Mouse (Mus musculus) kidney, adult 11 months (tissue): Measurements from ENCODE around the gene Chrd.

ENCODE experiments used
- DNase-seq: peaks from one replicate; pipeline ENCODE4 v3.0.0; 2022

Gene Chrd

DNA sequence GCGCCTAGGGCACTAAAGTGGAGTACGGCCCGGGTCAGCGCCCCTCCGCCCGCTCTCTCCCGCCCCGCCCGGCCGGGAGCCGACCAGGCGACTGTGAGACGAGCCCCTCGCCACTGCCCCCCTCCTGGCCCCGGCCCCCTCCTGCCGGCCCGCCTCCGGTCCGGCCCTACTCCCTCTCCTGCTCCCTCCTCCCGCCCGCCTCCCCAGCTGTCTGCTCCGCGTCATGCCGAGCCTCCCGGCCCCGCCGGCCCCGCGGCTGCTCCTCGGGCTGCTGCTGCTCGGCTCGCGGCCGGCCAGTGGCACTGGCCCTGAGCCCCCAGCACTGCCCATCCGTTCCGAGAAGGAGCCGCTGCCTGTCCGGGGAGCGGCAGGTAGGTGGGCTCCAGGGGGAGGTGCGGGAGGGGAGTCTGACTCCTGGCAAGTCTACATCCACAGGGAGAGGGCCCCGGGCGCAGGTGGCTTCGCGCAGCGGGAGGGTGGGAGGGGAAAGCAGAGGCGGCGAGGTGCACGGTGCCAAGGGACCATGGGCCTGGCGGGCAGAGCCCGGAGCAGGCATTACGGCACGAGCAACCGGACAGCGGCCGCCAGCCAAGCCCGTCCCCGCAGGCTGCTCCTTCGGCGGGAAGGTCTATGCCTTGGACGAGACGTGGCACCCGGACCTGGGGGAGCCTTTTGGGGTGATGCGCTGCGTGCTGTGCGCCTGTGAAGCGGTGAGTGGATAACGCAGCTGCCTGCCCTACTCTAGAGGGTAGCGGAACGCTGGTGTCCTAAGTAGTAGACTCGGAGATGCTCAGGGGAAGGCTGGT is at the start of gene Chrd:
Gene Chrd (plus strand): TSS at position 203 of the 806 bp plus-strand sequence.
- DNase-seq = peak; percentile 49

DNA sequence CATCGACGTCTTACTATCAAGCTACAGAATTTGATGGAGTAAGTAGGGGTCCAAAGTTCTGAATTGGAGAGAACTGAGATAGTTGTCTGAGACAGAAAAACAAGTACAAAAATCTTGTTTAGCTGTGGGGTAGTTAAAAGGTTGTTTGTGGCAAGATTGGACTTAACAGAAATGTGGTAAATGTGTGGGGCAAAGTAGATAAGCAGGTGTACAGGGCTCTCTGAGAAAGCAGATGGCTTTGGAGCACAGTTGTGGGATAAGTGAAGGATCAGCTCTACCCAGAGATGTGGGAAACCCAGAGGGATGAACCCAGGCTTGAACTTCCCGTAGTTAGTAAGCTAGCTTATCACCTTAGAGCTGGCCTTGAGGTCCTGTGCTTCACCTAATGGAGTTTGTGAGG is 42.2 kb upstream of the Chrd start:
- no peak for DNase-seq

DNA sequence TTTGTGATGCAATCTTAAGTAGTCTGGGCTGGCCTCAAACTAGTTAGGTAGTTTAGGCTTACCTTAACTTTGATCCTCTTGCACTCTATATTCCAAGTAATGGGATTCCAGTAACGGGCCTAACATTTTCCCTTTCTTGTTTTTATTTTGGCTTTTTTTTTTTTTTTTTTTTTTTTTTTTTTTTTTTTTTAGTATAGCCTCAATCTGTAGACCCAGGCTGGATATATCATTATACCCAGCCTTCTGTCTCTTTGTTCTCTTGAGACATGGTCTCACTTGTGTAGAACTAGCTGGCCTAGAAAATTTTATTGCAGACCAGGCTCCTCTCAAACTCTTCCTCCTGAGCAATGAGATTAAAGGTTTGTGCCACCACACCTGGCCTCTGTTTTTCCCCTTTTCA is 41.3 kb upstream of the Chrd start:
- no peak for DNase-seq

DNA sequence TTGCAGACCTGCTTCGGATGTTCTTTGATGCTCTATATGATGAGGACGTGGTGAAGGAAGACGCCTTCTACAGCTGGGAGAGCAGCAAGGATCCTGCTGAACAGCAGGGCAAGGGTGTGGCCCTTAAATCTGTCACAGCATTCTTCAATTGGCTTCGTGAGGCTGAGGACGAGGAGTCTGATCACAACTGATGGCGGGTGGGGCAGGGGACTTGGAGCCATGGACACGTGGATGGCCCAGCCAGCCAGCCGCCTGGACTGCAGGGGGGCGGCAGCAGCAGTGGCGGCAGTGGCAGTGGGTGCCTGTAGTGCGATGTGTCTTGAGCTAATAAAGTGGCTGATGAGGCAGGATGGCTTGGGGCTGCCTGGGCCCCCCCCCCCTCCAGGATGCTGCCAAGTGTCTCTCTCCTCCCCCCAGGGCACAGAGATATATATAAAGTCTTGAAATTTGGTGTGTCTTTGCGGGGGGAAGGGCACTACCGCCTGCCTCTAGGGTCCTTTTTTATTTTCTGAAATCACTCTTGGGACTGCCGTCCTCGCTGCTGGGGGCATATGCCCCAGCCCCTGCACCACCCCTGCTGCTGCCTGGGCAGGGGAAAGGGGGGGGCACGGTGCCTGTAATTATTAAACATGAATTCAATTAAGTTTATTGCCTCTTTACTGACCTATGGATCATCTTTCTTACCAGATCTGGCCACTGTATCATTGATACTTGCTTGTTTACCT is 40.5 kb upstream of the Chrd start:
- no peak for DNase-seq

DNA sequence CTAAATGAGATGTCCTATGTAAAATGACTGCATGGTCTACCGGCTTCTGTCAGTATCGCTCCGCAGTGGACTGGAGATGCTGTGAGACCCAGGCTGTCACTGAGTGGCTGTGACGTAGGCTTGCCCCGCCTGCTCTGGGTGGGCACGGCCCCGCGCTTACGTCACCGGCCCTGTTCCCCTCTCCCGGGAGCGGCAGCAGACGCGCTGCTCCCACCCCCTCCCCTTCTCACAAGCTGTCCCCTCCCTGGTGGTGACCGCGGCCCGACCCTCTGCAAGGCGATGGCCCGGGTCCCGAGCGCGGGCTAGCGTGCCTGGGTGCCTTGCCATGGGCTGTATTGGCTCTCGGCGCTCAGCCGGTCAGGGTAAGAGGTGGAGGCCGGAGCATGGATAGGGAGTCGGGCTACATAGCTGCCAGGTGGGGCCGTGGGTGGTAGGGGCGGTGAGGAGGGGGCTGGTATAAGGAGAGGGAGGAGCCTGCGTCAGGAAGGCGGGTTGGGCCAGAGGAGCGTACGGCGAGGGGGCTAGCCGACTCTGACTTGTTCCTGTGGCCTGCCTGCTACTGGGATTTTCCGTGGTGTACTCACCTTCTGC is 39.7 kb upstream of the Chrd start, which contains the start of gene Fam131a:
Gene Fam131a (plus strand): TSS at position 131 of the 591 bp plus-strand sequence.
- peak; percentile 81 for DNase-seq

DNA sequence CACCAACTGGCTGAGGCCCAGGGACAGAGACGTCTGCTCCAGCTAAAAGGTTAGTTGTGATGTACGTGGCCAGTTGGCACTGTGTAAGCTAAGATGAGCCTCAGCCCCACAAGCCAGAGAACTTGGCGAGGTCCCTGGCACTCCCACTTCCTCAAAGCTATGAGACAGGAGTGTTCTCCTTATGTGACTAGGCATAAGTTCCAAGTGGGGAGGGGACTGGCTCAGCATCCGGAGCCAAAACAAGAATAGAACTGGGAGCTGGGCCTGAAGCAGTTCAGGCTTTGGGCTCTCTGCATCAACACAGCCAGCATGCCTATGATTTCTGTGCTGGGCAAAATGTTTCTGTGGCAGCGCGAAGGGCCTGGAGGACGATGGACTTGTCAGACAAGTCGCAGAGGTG is 38.1 kb upstream of the Chrd start:
- no peak for DNase-seq

DNA sequence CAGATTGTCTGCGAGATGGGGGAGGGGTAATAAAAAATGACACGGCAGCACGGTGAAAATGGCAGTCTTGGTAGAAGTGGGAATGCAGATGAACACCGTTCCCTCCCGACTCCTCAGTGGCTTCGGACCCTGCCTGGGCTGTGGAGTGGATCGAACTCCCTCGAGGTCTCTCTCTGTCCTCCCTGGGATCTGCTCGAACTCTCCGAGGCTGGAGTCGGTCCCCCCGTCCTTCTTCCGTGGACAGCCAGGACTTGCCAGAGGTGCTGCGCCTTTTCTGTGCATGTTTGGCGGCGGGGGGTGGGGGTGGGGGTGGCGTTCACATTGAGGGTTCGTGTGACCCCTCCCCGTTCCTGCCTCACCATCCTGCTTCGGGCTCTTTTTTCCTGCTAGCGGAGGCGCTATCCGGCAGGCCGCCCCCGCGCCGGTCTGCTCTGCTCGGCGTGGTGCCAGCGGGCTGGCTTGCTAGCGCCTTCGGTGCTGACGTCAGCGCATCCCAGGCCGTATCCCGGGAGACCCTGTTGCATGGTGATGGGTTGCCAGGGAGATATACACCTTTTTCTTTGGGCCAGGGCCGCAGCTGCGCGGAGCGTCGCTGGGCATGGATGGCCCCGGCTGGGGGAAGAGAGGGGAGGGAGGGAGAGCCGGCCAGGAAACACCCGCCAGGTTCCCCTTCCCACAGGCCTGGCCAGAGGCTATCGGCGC is 37.2 kb upstream of the Chrd start:
- peak; percentile 76 for DNase-seq

DNA sequence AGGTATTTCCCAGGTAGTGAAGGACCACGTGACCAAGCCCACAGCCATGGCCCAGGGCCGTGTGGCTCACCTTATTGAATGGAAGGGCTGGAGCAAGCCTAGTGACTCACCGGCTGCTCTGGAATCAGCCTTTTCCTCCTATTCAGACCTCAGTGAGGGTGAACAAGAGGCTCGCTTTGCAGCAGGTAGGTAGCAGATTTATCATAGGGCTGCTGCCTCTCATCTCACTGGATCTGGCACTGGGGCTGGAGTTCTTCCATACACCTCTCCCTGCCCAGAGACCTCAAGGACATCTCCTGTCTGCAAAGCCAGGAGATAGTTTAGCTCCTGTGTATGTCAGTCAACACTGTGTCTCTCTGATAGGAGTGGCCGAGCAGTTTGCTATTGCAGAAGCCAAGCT is 33.7 kb upstream of the Chrd start:
- no peak for DNase-seq

DNA sequence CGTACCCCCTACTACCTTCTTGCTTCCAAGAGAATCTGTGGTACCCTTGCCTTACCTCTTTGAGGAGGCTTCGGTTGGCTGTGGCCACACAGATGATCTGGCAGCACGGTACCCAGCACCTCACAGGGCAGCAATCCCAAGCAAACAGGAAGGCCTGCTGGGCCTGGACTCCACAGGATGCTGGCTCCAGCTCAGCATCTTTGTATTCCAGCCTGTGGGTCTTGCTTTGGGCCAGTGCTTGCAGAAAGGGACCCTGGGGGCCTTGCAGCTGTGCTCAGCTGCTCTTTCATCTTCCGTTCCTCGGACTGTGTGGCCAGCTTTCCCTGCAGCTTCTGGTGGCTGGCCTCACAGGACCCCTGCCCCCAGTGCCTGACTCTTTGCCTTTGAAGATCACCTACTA is 32.9 kb upstream of the Chrd start:
- no peak for DNase-seq

DNA sequence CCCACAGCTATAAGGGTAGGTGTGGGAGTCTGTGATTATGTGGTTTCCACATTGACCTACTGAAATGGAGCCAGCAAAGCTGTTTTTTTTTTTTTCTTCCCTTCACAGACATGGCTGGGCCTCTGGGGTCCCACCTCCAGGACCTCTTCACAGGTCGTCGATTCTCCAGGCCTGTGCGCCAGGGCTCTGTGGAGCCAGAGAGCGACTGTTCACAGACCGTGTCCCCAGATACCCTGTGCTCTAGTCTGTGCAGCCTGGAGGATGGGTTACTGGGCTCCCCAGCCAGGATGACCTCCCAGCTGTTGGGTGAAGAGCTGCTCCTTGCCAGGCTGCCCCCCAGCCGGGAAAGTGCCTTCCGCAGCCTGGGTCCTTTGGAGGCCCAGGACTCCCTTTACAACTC is 31.6 kb upstream of the Chrd start:
- DNase-seq = no peak

DNA sequence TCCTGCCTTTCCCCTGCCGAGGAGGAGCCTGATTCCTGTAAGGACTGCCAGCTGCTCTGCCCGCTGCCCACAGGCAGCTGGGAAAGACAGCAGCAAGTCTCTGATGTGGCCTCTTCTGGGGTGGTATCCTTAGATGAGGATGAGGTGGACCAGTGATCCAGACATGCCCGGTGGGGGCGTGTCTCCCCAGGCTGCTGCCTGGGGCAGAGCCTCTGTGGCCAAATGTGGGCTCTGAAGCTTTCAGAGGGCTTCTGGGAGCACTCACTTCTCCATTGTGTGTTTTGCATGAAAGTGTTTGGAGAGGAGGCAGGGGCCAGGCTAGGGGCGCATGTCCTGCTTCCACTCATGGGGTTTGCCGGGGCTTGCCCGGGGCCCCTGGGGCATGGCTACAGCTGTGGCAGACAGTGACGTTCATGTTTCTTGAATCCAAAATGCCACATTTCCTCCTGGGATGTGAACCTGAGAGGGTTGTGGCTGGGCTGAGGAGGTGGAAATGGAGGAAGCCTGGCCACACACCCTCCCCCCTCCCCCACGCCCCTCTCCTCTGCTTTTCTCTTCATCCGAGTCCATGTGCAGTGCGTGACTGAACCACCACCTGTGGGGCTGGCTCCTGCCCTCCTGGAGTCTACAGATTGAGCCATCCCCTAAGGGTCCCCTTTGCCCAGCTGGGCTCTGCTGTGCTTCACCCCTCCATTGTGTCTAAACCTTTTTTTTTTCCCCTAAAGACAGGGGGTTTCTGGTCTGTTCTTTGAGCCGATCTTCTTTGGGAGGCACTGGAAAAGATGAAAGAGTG is 31.0 kb upstream of the Chrd start:
- no peak for DNase-seq

DNA sequence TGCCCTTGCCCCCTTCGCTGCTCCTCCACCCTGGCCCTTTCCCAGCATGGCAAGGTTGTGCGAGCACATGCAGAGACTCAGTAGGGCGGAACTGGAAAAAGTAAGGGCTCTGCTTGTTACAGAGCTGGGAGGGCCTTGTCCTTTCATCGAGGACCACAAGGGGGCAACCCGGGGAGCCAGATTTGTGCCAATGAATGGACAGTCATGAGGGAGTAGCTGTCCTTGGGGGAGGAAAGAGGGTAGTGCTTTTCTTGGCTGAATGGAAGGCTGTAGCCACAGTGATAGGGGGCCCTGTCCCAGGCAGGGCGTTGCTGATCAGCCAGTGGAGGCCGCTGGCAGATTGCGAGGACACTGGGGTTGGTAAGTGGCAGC is 30.4 kb upstream of the Chrd start:
- DNase-seq = peak; percentile 62

DNA sequence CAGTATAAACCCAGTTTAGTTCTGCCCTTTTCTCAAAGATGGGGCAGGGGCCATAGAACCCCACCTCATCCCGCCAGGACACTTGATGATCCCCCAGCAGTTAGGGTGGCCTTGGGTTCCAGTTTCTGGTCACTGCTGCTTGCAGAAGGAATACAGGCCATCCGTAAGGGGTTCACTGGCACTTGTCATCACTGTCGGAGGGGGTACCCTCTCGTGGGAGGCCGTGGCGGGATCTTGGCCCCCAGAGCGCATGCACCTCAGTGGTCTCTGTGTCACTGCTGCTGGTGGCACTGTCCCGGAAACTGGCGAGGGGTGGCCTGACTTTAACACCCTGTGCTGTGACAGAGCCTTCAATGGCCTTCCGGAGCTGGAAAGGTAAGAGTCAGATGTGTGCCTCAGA is 29.9 kb upstream of the Chrd start:
- no peak for DNase-seq

DNA sequence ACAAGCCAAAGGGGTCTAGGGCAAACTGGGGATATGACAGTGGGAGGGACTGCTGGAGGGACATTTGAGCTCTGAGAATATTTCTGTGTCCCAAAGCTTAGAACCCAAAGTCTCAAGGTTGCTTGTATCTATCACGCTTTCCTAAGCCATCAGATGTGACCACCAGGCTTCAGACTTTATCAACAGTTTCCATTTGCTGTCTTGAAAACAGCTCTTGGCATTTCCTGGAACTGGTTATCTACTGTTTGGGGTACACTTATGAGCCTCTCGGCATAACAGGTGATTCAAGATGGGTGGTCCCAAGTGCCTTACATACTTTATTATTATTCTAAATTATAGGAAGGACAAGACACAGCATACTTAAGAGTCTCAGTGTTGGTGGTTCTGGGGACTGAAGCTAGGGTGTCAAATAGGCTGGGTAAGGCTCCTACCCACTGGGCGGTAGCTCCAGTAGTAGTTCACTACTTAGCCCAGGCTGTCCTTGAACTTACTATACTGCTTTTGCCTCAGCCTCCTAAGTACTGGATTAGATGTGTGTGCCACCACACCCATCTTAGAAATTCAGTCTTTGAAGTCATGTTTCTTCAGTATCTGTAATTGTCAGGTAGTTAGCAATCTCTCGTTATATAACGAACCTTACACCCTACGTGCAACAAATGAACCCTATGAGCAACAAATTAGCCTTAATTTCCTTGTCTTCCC is 29.1 kb upstream of the Chrd start:
- DNase-seq = no peak

DNA sequence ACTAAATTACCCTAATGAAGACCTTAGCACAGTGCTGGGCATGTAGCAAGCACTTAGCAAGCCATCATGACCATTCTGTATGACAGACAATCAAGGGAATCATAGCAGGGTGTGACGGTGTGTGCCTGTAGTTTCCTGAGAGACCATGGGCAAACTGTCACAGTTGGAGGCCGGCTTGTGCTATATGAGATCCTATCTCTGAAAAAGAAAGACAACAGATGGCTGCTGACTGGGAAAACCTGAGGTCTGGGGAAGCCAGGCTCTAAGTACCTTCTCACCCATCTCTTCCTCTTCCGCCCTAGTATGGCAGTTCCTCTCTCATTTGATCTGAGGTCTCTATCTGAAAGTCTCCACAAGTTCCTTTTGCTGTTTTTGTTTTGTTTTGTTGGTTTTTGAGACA is 27.1 kb upstream of the Chrd start:
- DNase-seq = no peak

DNA sequence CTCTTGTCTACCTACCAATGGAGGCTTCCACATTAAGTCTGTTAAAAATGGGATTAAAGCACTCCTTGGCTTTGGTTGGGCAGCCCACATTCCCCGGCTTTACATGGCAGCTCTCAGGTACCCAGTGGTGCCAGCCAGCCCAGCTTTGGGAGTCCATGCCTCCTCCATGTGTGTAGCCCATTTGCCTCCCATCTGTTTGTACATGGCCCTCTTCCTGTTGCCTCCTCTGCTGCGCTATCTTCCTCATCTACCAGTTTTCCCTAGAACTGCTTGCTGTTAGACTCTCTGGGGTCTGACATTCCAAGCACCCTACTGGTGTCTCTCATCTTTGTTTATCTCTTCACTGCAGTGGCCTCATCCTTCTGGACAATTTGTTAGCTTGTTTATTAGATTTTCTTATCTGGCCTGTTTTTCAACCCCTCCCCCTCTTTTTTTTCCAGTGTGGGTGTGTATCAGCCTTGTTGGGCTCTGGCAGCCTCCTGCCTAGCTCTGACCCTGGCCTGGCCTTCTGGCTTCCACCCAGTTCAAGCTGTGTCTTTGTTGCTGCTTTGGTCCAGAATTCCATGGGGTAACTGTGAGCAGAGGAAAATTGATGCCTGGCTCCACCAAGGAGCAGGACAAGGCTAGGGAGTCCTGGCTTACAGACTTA is 26.4 kb upstream of the Chrd start:
- no peak for DNase-seq

DNA sequence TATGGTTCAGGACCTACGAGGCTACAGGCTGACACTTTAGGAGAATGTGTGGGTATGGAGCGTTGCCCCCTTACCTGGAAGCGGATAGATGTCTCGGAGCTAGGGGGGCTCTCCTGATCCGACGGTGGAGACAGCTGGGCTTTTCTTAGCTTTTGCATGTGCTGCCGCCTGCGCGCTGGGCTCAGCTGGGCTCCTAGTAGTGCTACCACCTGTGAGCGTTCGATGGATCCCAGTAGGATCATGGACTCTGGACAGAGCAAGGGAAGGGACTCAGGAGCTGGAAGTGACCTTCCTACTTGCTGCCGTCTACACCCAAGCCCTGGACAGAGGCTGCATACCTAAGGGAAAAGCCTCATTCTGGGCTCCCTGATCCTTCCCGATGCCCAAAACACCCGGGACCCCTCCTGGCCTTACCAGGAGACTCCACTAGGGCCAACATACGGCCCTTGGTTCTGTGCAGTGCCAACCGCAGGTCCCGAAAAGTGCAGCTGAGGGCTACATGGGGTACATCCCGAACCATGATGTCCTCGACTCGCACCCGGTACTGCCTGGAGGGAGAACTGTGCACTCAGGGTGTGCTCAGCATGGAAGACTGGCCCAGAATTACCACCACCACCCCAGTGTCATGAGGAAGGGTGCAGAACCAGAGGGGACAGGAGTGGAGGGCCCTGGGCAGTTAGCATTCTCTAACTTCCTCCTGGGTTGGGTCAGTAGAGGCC is 24.5 kb upstream of the Chrd start:
- DNase-seq = no peak

DNA sequence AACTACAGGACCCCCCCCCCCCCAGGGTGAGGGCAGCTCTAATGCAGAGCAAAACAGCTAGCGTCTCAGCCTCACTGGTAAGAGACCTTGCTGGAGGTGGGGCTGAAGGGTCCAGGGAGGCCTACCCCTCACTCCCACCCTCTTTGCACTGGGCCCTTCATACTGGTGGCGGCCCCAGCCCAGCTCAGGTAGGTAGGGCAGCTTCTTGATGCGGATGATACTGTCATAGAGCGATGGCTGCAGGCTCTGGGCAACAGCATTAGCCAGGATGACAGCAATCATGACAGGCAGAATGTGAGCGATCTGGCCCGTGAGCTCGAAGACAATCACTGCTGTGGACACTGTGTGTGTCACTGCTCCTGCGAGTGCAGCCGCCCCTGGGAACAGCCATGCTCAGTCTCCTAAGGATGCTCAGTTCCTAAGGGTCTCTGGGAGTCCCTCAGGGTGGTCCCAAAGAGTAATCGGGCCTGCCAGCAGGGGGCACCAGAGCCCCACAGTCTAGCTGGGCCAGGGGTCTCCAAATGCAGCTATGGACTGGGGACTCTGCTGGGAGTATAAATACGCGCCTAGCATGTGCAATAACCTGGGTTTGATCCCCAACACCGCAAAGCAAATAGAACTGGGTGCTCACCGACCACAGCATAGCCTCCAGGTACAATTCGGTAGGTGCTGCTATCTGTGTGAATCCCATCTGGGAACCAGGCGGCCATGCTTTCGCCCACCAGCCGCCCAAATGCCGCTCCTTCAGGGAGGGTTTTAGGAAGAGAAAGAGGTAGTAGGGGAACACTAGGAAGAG is 23.8 kb upstream of the Chrd start:
- no peak for DNase-seq

DNA sequence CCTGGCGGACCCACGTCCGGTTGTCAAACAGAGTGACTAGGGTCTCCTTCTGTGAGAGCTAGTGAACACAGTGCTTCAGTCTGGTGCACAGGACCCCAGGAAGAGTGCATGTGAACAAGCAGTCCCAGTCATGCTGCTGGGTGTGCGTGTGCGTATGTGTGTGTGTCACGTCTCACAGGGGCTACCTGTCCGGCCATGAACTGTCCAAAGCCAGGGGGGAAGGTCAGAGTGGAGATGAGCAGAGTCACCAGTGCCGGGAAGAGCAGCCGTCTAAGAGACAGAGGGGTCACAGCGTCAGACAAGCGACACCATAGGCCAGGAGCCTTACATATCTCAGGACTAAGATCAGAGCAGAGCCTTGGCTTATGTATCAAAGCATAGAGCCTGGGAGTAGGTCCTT is 22.6 kb upstream of the Chrd start:
- no peak for DNase-seq

DNA sequence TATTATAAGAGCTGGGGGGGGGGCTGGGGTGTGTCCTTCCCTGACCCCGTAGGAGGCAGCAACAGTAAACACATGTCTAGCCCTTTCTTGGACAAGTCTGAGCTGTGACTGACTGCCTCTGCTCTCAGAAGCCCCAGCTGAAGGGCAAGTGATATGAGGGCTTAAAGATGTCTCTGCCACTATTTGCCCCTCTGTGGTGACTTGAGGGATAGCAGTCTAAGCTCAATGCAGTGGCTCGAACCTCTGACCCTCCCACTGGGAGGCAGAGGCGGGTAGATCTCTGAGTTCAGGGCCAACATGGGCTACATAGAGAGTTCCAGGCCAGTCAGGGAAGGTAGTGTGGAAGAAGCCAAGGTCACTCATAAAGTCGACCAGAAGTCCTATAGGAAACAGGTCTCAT is 22.1 kb upstream of the Chrd start:
- no peak for DNase-seq
